Mouse (Mus musculus) spleen, adult 2 months (tissue): Measurements from ENCODE around the gene Trhr2. TPM values are rescaled to one million over a fixed set of nuclear protein-coding genes. Genes with fewer than 3 reads are reported as not detected.

Experiments used
- DNase-seq, 2 experiments: peaks; one replicate each; pipeline versions ENCODE4 v3.0.0 to v3.0.0-alpha.2; 2012 to 2021; ENCODE audit warnings: low spot score in 2 of 2, low read depth in 1 of 2
- H3K27ac ChIP-seq: fragments of 200-500 bp; 2 replicates; pipeline ENCODE4 v1.5.1; 2012; ENCODE audit warnings: low read length, inconsistent platforms; ENCODE audit not compliant: insufficient read depth
- H3K27me3 ChIP-seq: fragments of 200-500 bp; 2 replicates; pipeline ENCODE4 v1.6.1; 2012; ENCODE audit warnings: mild to moderate bottlenecking, moderate library complexity, low read length, inconsistent platforms; ENCODE audit not compliant: control insufficient read depth, insufficient read depth
- H3K36me3 ChIP-seq: fragments of 200-500 bp; 2 replicates; pipeline ENCODE4 v1.6.1; 2012; ENCODE audit warnings: mild to moderate bottlenecking, low read length, inconsistent platforms; ENCODE audit not compliant: control insufficient read depth, insufficient read depth
- H3K4me1 ChIP-seq: fragments of 200-500 bp; 2 replicates; pipeline ENCODE4 v1.6.1; 2011; ENCODE audit warnings: inconsistent platforms; ENCODE audit not compliant: control insufficient read depth, insufficient read depth, insufficient read length
- H3K4me3 ChIP-seq: fragments of 200-500 bp; 2 replicates; pipeline ENCODE4 v1.5.1; 2011; ENCODE audit warnings: mild to moderate bottlenecking, inconsistent platforms; ENCODE audit not compliant: insufficient read depth, insufficient read length; ENCODE audit errors: extremely low read depth
- CTCF ChIP-seq: fragments of 200-500 bp; IDR thresholded peaks from 2 replicates; pipeline ENCODE4 v1.5.1; 2011; ENCODE audit warnings: mild to moderate bottlenecking, inconsistent platforms; ENCODE audit not compliant: insufficient read depth, insufficient read length, insufficient replicate concordance; ENCODE audit errors: extremely low read depth
- POLR2A ChIP-seq: fragments of 200-500 bp; IDR thresholded peaks from 2 replicates; pipeline ENCODE4 v1.6.1; 2011; ENCODE audit warnings: low read depth, low read length, inconsistent platforms
- WGBS: fragments of 180-500 bp; shearing (Covaris S2); methylation state at CpG from one replicate; pipeline ENCODE4 v1.1.7; 2018; 5-methylcytosine and 5-hydroxymethylcytosine counted together
- polyA plus RNA-seq: library from polyadenylated mRNA; depleted of rRNA; stranded (reverse); fragments of >200 nt; gene quantifications from 2 replicates; pipeline ENCODE4 v1.2.3, GENCODE M21; 2012

Gene Trhr2
- polyA plus RNA-seq, 1 experiment: not detected

- H3K4me1 ChIP-seq: no peaks in the 10 kb centered on the region; the same call in 1 of the 2 replicates
- no peak overlapping the region for H3K4me3 ChIP-seq
- TF ChIP-seq POLR2A: no peak
- no peak overlapping the region for H3K27ac ChIP-seq
- peaks cover 25% of the 10 kb centered on the region for H3K36me3 ChIP-seq
- no peaks in the 10 kb centered on the region for H3K27me3 ChIP-seq
- 93% methylated on average over 7 of the region's 7 CpGs for WGBS
- no peak for DNase-seq
Measured at GRCm38 (mm10) chr8:122333531-122333930, 27.0 kb downstream of the Trhr2 start.

GRCm38 (mm10) chr8:122332753-122333506 is 27.6 kb downstream of the Trhr2 start:
- TF ChIP-seq POLR2A (no peak), CTCF (peak; percentile 97; the same call in 1 of the 2 replicates)
- WGBS: 77% methylated on average over 6 of the region's 6 CpGs
- Histone ChIP-seq H3K4me3 (no peak overlapping the region), H3K36me3 (peaks cover 25% of the 10 kb centered on the region), H3K4me1 (no peaks in the 10 kb centered on the region; the same call in 1 of the 2 replicates), H3K27ac (no peak overlapping the region), H3K27me3 (no peaks in the 10 kb centered on the region)
- peak; percentile 45 to 79 for DNase-seq

GRCm38 (mm10) chr8:122331134-122331523 is 29.4 kb downstream of the Trhr2 start:
- no peak for DNase-seq
- Histone ChIP-seq H3K36me3 (peaks cover 18% of the 10 kb centered on the region), H3K4me3 (no peak overlapping the region), H3K27me3 (no peaks in the 10 kb centered on the region), H3K4me1 (no peaks in the 10 kb centered on the region; the same call in 1 of the 2 replicates), H3K27ac (no peak overlapping the region)
- TF ChIP-seq POLR2A (no peak), CTCF (no peak)
- 29% methylated on average over 3 of the region's 3 CpGs for WGBS

- H3K4me1 ChIP-seq: no peaks in the 10 kb centered on the region; the same call in 1 of the 2 replicates
- H3K27me3 ChIP-seq: no peaks in the 10 kb centered on the region
- H3K27ac ChIP-seq: peak overlapping the region; percentile 21; the same call in 1 of the 2 replicates
- 64% methylated on average over 12 of the region's 12 CpGs for WGBS
- TF ChIP-seq CTCF: no peak
- no peak for TF ChIP-seq POLR2A
- peaks cover 13% of the 10 kb centered on the region for H3K36me3 ChIP-seq
- H3K4me3 ChIP-seq: no peak overlapping the region
- DNase-seq: no peak
Measured at GRCm38 (mm10) chr8:122330446-122331133, 30.0 kb downstream of the Trhr2 start.

- H3K36me3 ChIP-seq: peaks cover 5% of the 10 kb centered on the region
- WGBS: 83% methylated on average over 22 of the region's 22 CpGs
- H3K27ac ChIP-seq: peak overlapping the region; percentile 21; the same call in 1 of the 2 replicates
- H3K27me3 ChIP-seq: no peaks in the 10 kb centered on the region
- TF ChIP-seq CTCF (no peak), POLR2A (no peak)
- no peak overlapping the region for H3K4me3 ChIP-seq
- no peaks in the 10 kb centered on the region; the same call in 1 of the 2 replicates for H3K4me1 ChIP-seq
- no peak for DNase-seq
Measured at GRCm38 (mm10) chr8:122329553-122330239, 30.9 kb downstream of the Trhr2 start.

- Histone ChIP-seq H3K27ac (no peak overlapping the region; the same call in 1 of the 2 replicates), H3K4me3 (no peak overlapping the region), H3K36me3 (peaks cover 3% of the 10 kb centered on the region), H3K4me1 (no peaks in the 10 kb centered on the region; the same call in 1 of the 2 replicates), H3K27me3 (no peaks in the 10 kb centered on the region)
- DNase-seq: no peak
- 85% methylated on average over 8 of the region's 8 CpGs for WGBS
- TF ChIP-seq CTCF (no peak), POLR2A (no peak)
Measured at GRCm38 (mm10) chr8:122329072-122329471, 31.5 kb downstream of the Trhr2 start.
